Mouse (Mus musculus) ES-Bruce4 (cell line): ENCODE measurements around the gene Sugct. TPM values are rescaled to one million over a fixed set of nuclear protein-coding genes. Genes with fewer than 3 reads are reported as not detected.
A peak's percentile ranks its signal among the peaks of the same experiment; 100 is the strongest.

Source experiments
- H3K27ac ChIP-seq: 2 replicates; pipeline ENCODE4 v1.5.1; 2012; ENCODE audit warnings: low read length, inconsistent platforms; ENCODE audit not compliant: insufficient read depth
- H3K27me3 ChIP-seq: 2 replicates; pipeline ENCODE4 v1.6.1; 2012; ENCODE audit warnings: mild to moderate bottlenecking, low read length, inconsistent platforms; ENCODE audit not compliant: control insufficient read depth, poor library complexity, insufficient read depth, severe bottlenecking
- H3K36me3 ChIP-seq: 2 replicates; pipeline ENCODE4 v1.6.1; 2012; ENCODE audit warnings: inconsistent platforms, mild to moderate bottlenecking, low read length, moderate library complexity; ENCODE audit not compliant: control insufficient read depth, poor library complexity, insufficient read depth, severe bottlenecking
- H3K4me1 ChIP-seq: one replicate; pipeline ENCODE4 v1.8.1; 2011; ENCODE audit warnings: low read length; ENCODE audit not compliant: control insufficient read depth, insufficient read depth
- H3K4me3 ChIP-seq: 2 replicates; pipeline ENCODE4 v1.5.1; 2011; ENCODE audit warnings: low read depth, mild to moderate bottlenecking, low read length
- H3K9ac ChIP-seq: 2 replicates; pipeline ENCODE4 v1.6.1; 2012; ENCODE audit warnings: low read depth, mild to moderate bottlenecking, inconsistent platforms; ENCODE audit not compliant: poor library complexity, severe bottlenecking
- H3K9me3 ChIP-seq: replicated peaks from 2 replicates; pipeline ENCODE4 v1.6.1; 2012; ENCODE audit warnings: mild to moderate bottlenecking, low read length, inconsistent platforms; ENCODE audit not compliant: control insufficient read depth, poor library complexity, insufficient read depth, severe bottlenecking
- CTCF ChIP-seq: IDR thresholded peaks from one replicate; pipeline ENCODE4 v1.8.1; 2011; ENCODE audit warnings: low read depth, low read length
- EP300 ChIP-seq: IDR thresholded peaks from 2 replicates; pipeline ENCODE4 v1.6.1; 2011; ENCODE audit warnings: low read depth, low read length; ENCODE audit not compliant: insufficient read depth
- POLR2A ChIP-seq: IDR thresholded peaks from one replicate; pipeline ENCODE4 v1.8.1; 2011; ENCODE audit warnings: low read length; ENCODE audit not compliant: insufficient read depth
- polyA plus RNA-seq: library from polyadenylated mRNA; stranded (reverse); fragments of >200 nt; gene quantifications from 2 replicates; pipeline ENCODE4 v1.2.4, GENCODE M21; 2011; ENCODE audit warnings: low read depth; ENCODE audit not compliant: missing spikeins, insufficient read depth, insufficient read length

Sugct gene
- polyA plus RNA-seq, 1 experiment: 2.8 TPM

- TF ChIP-seq CTCF (no peak), EP300 (no peak), POLR2A (no peak)
- Histone ChIP-seq H3K27me3 (no peaks in the 10 kb centered on the region; the same call in 1 of the 2 replicates), H3K4me1 (no peaks in the 10 kb centered on the region), H3K36me3 (no peaks in the 10 kb centered on the region), H3K27ac (no peak overlapping the region), H3K9ac (no peak overlapping the region), H3K4me3 (no peak overlapping the region), H3K9me3 (no peaks in the 10 kb centered on the region)
Observed at GRCm38 (mm10) chr13:17038341-17038740, 657.0 kb downstream of the Sugct start.

DNA sequence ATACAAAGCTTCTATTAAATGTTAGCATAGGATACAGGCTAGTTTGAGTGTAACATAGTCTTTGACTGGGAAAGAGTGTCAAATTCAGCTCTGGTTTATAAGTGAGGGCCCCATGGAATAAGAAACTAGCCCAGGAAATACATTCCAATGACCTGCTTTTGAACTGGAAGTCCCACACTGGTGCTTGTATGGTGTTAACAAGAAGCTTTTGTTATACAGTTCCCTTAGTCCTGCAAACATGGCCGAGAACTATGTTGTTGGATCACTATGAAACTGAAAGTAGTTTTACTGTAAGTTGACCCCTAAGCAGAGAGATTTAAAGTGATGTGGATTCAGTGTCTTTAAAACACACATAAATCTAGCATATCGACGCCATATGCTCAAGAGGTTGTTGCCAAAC lies 657.5 kb downstream of the Sugct start:
- Histone ChIP-seq H3K4me3 (no peak overlapping the region), H3K27ac (no peak overlapping the region), H3K9me3 (no peaks in the 10 kb centered on the region), H3K4me1 (no peaks in the 10 kb centered on the region), H3K9ac (no peak overlapping the region), H3K27me3 (no peaks in the 10 kb centered on the region; the same call in 1 of the 2 replicates), H3K36me3 (no peaks in the 10 kb centered on the region)
- TF ChIP-seq CTCF (no peak), POLR2A (no peak), EP300 (no peak)

GRCm38 (mm10) chr13:17030761-17031160 lies 664.6 kb downstream of the Sugct start:
- TF ChIP-seq CTCF: no peak
- no peak for TF ChIP-seq POLR2A
- no peak for TF ChIP-seq EP300
- Histone ChIP-seq H3K4me1 (no peaks in the 10 kb centered on the region), H3K27me3 (no peaks in the 10 kb centered on the region), H3K27ac (no peak overlapping the region), H3K36me3 (no peaks in the 10 kb centered on the region), H3K9me3 (no peaks in the 10 kb centered on the region), H3K4me3 (no peak overlapping the region), H3K9ac (no peak overlapping the region)

- no peak overlapping the region for H3K27ac ChIP-seq
- TF ChIP-seq CTCF: peak; percentile 13
- TF ChIP-seq POLR2A: no peak
- TF ChIP-seq EP300: no peak
- H3K9ac ChIP-seq: no peak overlapping the region
- no peak overlapping the region for H3K4me3 ChIP-seq
- no peaks in the 10 kb centered on the region for H3K4me1 ChIP-seq
- no peaks in the 10 kb centered on the region for H3K36me3 ChIP-seq
- no peaks in the 10 kb centered on the region for H3K27me3 ChIP-seq
- H3K9me3 ChIP-seq: no peaks in the 10 kb centered on the region
Observed at GRCm38 (mm10) chr13:17028595-17028994, 666.8 kb downstream of the Sugct start.

GRCm38 (mm10) chr13:17027846-17028529 lies 667.4 kb downstream of the Sugct start:
- Histone ChIP-seq H3K9me3 (no peaks in the 10 kb centered on the region), H3K27ac (no peak overlapping the region), H3K4me3 (no peak overlapping the region), H3K4me1 (no peaks in the 10 kb centered on the region), H3K9ac (no peak overlapping the region), H3K27me3 (no peaks in the 10 kb centered on the region), H3K36me3 (no peaks in the 10 kb centered on the region)
- TF ChIP-seq EP300 (no peak), CTCF (no peak), POLR2A (no peak)

DNA sequence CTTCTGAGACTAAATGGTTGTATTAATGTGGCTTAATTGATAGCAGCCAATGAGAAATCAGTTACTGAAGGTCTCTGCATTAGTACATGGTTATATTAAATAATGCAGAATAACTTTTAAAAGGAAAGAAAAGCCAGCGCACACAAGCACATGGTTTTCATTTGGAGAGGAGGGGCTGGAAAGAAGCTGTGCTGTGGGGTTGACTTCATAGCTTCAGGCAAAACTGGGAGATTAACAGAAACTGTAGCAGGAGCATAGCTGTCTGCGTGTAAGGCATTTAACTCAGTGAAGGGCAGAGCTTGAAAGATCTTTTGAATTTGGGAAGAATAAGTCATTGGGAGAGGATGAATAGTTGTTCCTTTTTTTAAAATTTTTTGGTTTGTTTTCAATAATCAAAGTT lies 668.4 kb downstream of the Sugct start:
- H3K27me3 ChIP-seq: no peaks in the 10 kb centered on the region
- H3K9me3 ChIP-seq: no peaks in the 10 kb centered on the region
- no peak overlapping the region for H3K9ac ChIP-seq
- H3K27ac ChIP-seq: no peak overlapping the region
- no peak overlapping the region for H3K4me3 ChIP-seq
- TF ChIP-seq CTCF (no peak), EP300 (no peak)
- no peaks in the 10 kb centered on the region for H3K4me1 ChIP-seq
- no peaks in the 10 kb centered on the region for H3K36me3 ChIP-seq
